Mouse (Mus musculus): ENCODE data around the gene Tec. TPM values are rescaled to one million over a fixed set of nuclear protein-coding genes. Genes with fewer than 3 reads are reported as not detected.

Tec gene
- polyA plus RNA-seq, 1 experiment from 2014 or later = 7.9 TPM

- no peak for ATAC-seq (ENCODE audit: low FRiP score, low read depth)
Measured at GRCm38 (mm10) chr5:72785451-72785850, 82.8 kb downstream of the Tec start.

DNA sequence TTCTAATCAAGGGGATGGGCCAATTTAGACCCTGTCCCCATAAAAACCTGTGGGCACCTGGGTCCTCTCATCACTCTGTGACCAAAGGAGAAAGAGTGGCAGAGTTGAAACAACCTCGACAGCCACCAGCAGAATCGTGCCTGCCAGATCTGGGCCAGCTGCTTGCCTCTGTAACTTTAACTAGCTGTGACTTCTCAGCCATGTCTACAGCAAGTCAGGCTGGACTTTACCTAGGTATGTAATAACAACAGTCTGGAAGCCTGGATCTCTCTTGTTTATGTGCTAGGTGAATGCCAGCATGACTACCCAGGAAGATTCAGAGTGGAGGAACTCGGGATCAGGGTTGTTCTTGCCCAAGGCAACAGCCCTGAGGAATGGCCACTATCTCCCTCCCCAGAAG is 83.6 kb downstream of the Tec start:
- Histone ChIP-seq H3K27ac (no peak overlapping the region), H3K27me3 (replicated peaks) (no peaks in the 10 kb centered on the region), H3K4me3 (no peak overlapping the region), H3K4me2 (replicated peaks) (no peak overlapping the region), H3K36me3 (no peaks in the 10 kb centered on the region), H3K9me3 (no peaks in the 10 kb centered on the region), H3K9ac (no peak overlapping the region), H3K4me1 (no peaks in the 10 kb centered on the region)
- WGBS = 83% methylated on average over 3 of the region's 3 CpGs
- no peak for ATAC-seq (ENCODE audit: low FRiP score, low read depth)

More at GRCm38 (mm10) chr5:72785451-72785850, 82.8 kb downstream of the Tec start:
- H3K36me3 ChIP-seq = no peaks in the 10 kb centered on the region
- no peaks in the 10 kb centered on the region for H3K27me3 ChIP-seq (replicated peaks)
- H3K9ac ChIP-seq = no peak overlapping the region
- H3K9me3 ChIP-seq = no peaks in the 10 kb centered on the region
- H3K4me3 ChIP-seq = no peak overlapping the region
- no peak overlapping the region for H3K27ac ChIP-seq
- H3K4me1 ChIP-seq = no peaks in the 10 kb centered on the region
- WGBS = 69% methylated on average over 4 of the region's 4 CpGs
- no peak overlapping the region for H3K4me2 ChIP-seq (replicated peaks)

GRCm38 (mm10) chr5:72783957-72784356 is 84.3 kb downstream of the Tec start:
- Histone ChIP-seq H3K9me3 (no peaks in the 10 kb centered on the region), H3K27me3 (replicated peaks) (no peaks in the 10 kb centered on the region), H3K4me2 (replicated peaks) (no peak overlapping the region), H3K4me3 (no peak overlapping the region), H3K4me1 (no peaks in the 10 kb centered on the region), H3K27ac (no peak overlapping the region), H3K36me3 (no peaks in the 10 kb centered on the region), H3K9ac (no peak overlapping the region)
- 76% methylated on average over 8 of the region's 8 CpGs for WGBS
- ATAC-seq (ENCODE audit: low FRiP score, low read depth) = no peak

- WGBS = 95% methylated on average over 7 of the region's 7 CpGs
Measured at GRCm38 (mm10) chr5:72783123-72783522, 85.2 kb downstream of the Tec start.

GRCm38 (mm10) chr5:72781776-72782175 is 86.5 kb downstream of the Tec start:
- Histone ChIP-seq H3K4me2 (replicated peaks) (no peak overlapping the region), H3K27ac (no peak overlapping the region), H3K4me3 (no peak overlapping the region), H3K4me1 (no peaks in the 10 kb centered on the region), H3K9ac (no peak overlapping the region), H3K36me3 (no peaks in the 10 kb centered on the region), H3K9me3 (no peaks in the 10 kb centered on the region), H3K27me3 (replicated peaks) (no peaks in the 10 kb centered on the region)
- 86% methylated on average over 11 of the region's 11 CpGs for WGBS
- ATAC-seq (ENCODE audit: low FRiP score, low read depth) = no peak

More at GRCm38 (mm10) chr5:72783123-72783522, 85.2 kb downstream of the Tec start:
- Histone ChIP-seq H3K36me3 (no peaks in the 10 kb centered on the region), H3K4me1 (no peaks in the 10 kb centered on the region), H3K27me3 (replicated peaks) (no peaks in the 10 kb centered on the region), H3K27ac (no peak overlapping the region), H3K9ac (no peak overlapping the region), H3K4me2 (replicated peaks) (no peak overlapping the region), H3K9me3 (no peaks in the 10 kb centered on the region), H3K4me3 (no peak overlapping the region)
- ATAC-seq (ENCODE audit: low FRiP score, low read depth) = no peak

DNA sequence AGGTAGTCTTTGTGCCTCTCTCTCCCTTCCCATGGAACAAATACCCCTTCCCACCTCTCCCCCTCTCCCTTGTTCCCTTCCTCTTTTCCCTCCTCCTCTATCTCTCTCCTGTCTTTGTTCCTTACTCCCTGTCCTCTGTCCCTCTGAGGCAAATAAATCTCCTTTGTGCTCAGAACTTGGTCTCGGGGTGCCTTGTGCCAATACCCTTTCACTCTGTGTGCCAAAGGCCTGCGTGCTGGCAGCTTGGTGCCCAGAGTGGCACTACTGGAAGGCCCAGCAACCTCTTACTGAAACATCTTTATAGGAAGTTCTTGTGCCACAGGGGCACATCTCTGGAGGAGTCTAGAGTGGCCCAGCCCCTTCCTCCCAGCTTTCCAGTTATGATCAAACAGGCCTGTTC is 91.7 kb downstream of the Tec start:
- H3K4me3 ChIP-seq = no peak overlapping the region
- no peak for ATAC-seq (ENCODE audit: low FRiP score, low read depth)
- H3K27ac ChIP-seq = no peak overlapping the region
- no peaks in the 10 kb centered on the region for H3K9me3 ChIP-seq
- H3K27me3 ChIP-seq (replicated peaks) = no peaks in the 10 kb centered on the region
- no peak overlapping the region for H3K4me2 ChIP-seq (replicated peaks)
- no peak overlapping the region for H3K9ac ChIP-seq
- H3K4me1 ChIP-seq = no peaks in the 10 kb centered on the region
- no peaks in the 10 kb centered on the region for H3K36me3 ChIP-seq
- 85% methylated on average over 2 of the region's 2 CpGs for WGBS

GRCm38 (mm10) chr5:72776127-72776526 is 92.2 kb downstream of the Tec start:
- H3K9ac ChIP-seq = no peak overlapping the region
- H3K27me3 ChIP-seq (replicated peaks) = no peaks in the 10 kb centered on the region
- H3K4me3 ChIP-seq = no peak overlapping the region
- no peaks in the 10 kb centered on the region for H3K4me1 ChIP-seq
- no peak for ATAC-seq (ENCODE audit: low FRiP score, low read depth)
- H3K9me3 ChIP-seq = no peaks in the 10 kb centered on the region
- no peak overlapping the region for H3K4me2 ChIP-seq (replicated peaks)
- no peak overlapping the region for H3K27ac ChIP-seq
- WGBS = 79% methylated on average over 2 of the region's 2 CpGs
- H3K36me3 ChIP-seq = no peaks in the 10 kb centered on the region

DNA sequence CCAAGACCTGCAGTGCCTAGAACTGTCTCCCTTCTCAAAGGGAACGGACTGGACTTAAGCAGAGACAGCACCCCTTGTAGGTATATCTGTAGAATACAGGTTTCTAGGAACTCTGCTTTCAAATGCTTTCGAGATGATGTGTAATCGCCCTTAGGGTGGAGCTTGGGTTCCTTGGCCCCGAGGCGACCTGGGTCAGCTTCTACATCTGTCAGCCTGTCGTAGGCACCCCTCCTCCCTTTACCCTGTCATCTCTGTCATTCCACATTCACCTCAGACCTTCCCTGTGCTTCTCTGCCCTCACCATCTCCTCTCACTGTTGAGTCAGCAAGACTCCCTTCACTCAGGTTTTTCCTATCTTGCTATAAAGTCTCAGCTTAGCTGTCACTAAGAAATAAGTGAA is 98.4 kb downstream of the Tec start:
- Histone ChIP-seq H3K4me3 (no peak overlapping the region), H3K27ac (no peak overlapping the region), H3K36me3 (no peaks in the 10 kb centered on the region), H3K9ac (no peak overlapping the region), H3K9me3 (no peaks in the 10 kb centered on the region), H3K4me1 (no peaks in the 10 kb centered on the region), H3K4me2 (replicated peaks) (no peak overlapping the region), H3K27me3 (replicated peaks) (no peaks in the 10 kb centered on the region)
- WGBS = 81% methylated on average over 6 of the region's 6 CpGs
- ATAC-seq (ENCODE audit: low FRiP score, low read depth) = no peak

DNA sequence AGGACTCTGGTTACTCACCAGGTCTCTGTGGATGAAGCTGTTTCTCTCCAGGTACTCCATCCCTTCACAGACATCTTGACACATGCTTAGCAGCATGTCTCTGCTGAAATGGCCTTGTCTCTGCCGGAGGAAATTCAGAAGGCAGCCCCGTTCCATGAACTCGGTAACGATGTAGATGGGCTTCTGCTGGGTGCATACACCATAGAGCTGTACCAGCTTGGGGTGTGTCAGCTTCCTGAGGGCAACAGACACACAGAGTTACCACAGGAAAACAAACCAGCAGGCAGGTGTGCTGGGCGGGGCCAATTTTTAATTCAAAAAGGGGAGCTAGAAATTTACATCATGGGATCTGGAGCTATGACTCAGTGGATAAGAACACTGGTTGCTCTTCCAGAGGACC is 104.7 kb downstream of the Tec start:
- Histone ChIP-seq H3K4me2 (replicated peaks) (no peak overlapping the region), H3K4me1 (no peaks in the 10 kb centered on the region), H3K36me3 (no peaks in the 10 kb centered on the region), H3K4me3 (no peak overlapping the region), H3K27me3 (replicated peaks) (no peaks in the 10 kb centered on the region), H3K27ac (no peak overlapping the region), H3K9ac (no peak overlapping the region), H3K9me3 (no peaks in the 10 kb centered on the region)
- ATAC-seq (ENCODE audit: low FRiP score, low read depth) = no peak
- 94% methylated on average over 5 of the region's 5 CpGs for WGBS

- no peaks in the 10 kb centered on the region for H3K27me3 ChIP-seq (replicated peaks)
- WGBS = 81% methylated on average over 3 of the region's 3 CpGs
- no peaks in the 10 kb centered on the region for H3K4me1 ChIP-seq
- no peaks in the 10 kb centered on the region for H3K36me3 ChIP-seq
- H3K9me3 ChIP-seq = no peaks in the 10 kb centered on the region
- H3K27ac ChIP-seq = no peak overlapping the region
- no peak overlapping the region for H3K9ac ChIP-seq
- ATAC-seq (ENCODE audit: low FRiP score, low read depth) = no peak
- no peak overlapping the region for H3K4me2 ChIP-seq (replicated peaks)
- H3K4me3 ChIP-seq = no peak overlapping the region
Measured at GRCm38 (mm10) chr5:72763025-72763424, 105.3 kb downstream of the Tec start.

GRCm38 (mm10) chr5:72761758-72762157 is 106.5 kb downstream of the Tec start:
- H3K9ac ChIP-seq = no peak overlapping the region
- H3K36me3 ChIP-seq = no peaks in the 10 kb centered on the region
- 52% methylated on average over 5 of the region's 5 CpGs for WGBS
- H3K9me3 ChIP-seq = no peaks in the 10 kb centered on the region
- H3K27ac ChIP-seq = no peak overlapping the region
- H3K4me2 ChIP-seq (replicated peaks) = no peak overlapping the region
- no peaks in the 10 kb centered on the region for H3K27me3 ChIP-seq (replicated peaks)
- no peak overlapping the region for H3K4me3 ChIP-seq
- no peaks in the 10 kb centered on the region for H3K4me1 ChIP-seq
- ATAC-seq (ENCODE audit: low FRiP score, low read depth) = no peak

GRCm38 (mm10) chr5:72761237-72761636 is 107.0 kb downstream of the Tec start:
- no peaks in the 10 kb centered on the region for H3K36me3 ChIP-seq
- no peaks in the 10 kb centered on the region for H3K9me3 ChIP-seq
- H3K4me2 ChIP-seq (replicated peaks) = no peak overlapping the region
- no peaks in the 10 kb centered on the region for H3K27me3 ChIP-seq (replicated peaks)
- no peaks in the 10 kb centered on the region for H3K4me1 ChIP-seq
- H3K9ac ChIP-seq = no peak overlapping the region
- ATAC-seq (ENCODE audit: low FRiP score, low read depth) = no peak
- no peak overlapping the region for H3K4me3 ChIP-seq
- no peak overlapping the region for H3K27ac ChIP-seq
- WGBS = 86% methylated on average over 5 of the region's 5 CpGs

- H3K9me3 ChIP-seq = no peaks in the 10 kb centered on the region
- H3K4me2 ChIP-seq (replicated peaks) = no peak overlapping the region
- H3K9ac ChIP-seq = no peak overlapping the region
- no peaks in the 10 kb centered on the region for H3K36me3 ChIP-seq
- H3K27me3 ChIP-seq (replicated peaks) = no peaks in the 10 kb centered on the region
- H3K4me1 ChIP-seq = no peaks in the 10 kb centered on the region
- no peak overlapping the region for H3K27ac ChIP-seq
- WGBS = 77% methylated on average over 13 of the region's 13 CpGs
- no peak overlapping the region for H3K4me3 ChIP-seq
- no peak for ATAC-seq (ENCODE audit: low FRiP score, low read depth)
Measured at GRCm38 (mm10) chr5:72758925-72759924, 109.1 kb downstream of the Tec start.
